Mouse (Mus musculus) thymus, adult 18-20 months (tissue): ENCODE data around the gene Flt1.
A peak's percentile ranks its signal among the peaks of the same experiment; 100 is the strongest.
"Not testable (repeated sequence)": the region's sequence is repeated elsewhere in the genome, so short reads cannot be mapped to it uniquely, and the experiment has no call there.

Experiments used
- DNase-seq, 2 experiments: peaks; one replicate each; pipeline ENCODE4 v3.0.0; 2022; ENCODE audit warnings: mixed read lengths in 2 of 2

The Flt1 gene

DNA sequence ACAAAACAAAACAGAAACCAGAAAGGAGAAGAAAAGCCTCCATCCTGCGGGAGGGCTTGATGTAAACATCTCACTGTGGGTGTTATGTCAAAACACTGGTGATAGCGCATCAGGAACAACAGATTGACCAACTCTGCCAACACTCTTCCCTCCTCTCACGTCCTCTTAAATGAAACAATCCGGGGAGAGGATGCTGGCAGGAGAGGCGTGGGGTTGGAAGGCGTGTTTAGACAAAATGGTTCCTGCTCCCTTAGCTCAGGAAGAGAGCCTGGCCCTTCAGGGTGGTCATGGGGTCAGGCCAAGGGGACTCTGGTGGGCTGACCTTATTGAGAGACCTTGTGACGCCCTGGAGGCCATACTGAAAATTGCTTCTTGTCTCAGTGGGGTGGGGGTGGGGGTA, 65.9 kb downstream of the Flt1 start:
- DNase-seq, result no peak

DNA sequence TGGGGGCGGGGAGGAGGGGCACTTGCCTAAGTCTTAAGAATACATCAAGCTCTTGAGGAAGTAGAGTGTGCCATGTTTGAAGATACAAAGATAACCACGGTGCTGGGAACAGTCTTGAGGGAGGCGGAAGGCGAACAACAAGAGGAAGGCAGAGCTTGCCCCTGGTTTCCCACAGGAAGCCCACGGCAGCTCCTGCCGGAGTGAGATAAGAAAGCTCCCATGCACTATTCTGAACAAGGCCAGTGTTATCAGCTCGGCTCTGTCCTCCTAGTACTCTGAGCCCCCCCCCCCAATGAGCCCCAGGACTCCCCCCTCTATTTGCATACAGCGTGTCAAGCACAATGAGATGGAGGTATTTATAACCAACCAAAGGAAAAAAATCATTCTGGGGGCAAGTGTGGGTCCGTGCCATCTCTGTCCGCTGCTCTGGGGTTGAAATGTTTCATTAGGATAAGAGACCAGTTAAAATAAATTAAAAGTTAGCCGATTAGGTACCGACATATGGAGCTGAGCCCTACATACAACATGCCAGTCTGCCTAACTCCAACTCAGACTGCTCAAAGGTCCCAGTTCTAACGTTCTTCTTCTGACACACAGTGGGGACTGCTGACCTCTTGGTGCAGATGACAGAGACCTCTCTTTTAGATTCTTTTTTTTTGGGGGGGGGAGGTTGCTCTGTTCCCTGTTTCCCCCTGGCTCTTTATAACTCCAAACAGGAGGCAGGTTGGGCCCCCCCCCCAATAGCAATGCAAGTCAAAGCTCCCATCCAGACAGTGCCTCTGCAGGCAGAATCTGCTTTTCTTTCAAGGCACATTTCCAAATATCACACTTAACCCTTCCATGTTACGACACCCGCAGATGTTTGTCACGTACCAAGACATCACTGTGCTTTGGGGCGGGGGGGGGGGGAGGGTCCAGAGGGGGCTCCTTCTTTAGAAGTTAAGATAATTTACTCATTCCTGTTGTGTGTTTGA, 67.6 kb downstream of the Flt1 start:
- no peak for DNase-seq

DNA sequence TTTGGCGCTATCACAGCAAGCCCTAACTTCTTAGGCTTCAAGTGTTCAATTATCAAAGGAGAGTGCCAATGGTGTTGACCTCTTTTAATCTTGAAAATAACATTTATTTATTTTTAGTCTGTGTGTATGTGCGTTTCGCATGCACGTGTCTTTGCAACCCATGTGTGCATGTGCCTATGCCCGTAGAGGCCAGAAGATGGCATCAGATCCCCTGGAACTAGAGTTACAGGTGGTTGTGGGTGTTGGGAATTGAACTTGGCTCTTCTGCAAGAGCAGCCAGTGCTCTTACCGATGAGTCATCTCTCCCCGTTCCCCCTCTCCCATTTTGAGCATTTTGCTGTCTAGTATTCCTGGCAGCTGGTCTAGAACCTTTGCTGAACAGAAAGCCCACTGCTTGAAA, 70.0 kb downstream of the Flt1 start:
- DNase-seq, result no peak

DNA sequence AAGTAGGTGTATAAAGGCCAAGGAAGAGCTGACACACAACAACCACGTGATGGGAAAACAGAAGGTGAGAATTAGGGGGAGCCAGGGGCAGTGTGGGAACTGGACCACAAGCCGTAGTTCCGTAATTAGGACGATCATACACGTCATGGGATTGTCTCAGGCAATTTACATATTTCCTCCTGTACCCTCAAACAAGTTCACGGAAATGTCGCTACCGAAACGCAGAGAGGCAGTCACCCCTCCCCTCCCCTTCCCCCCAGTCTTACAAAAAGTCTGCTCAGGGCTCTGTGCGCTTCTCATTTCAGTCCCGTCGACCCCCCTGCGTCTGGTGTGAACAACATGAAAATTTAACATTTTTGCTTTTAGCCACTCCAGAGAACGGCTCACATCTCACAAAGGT, 74.6 kb downstream of the Flt1 start:
- no peak for DNase-seq

DNA sequence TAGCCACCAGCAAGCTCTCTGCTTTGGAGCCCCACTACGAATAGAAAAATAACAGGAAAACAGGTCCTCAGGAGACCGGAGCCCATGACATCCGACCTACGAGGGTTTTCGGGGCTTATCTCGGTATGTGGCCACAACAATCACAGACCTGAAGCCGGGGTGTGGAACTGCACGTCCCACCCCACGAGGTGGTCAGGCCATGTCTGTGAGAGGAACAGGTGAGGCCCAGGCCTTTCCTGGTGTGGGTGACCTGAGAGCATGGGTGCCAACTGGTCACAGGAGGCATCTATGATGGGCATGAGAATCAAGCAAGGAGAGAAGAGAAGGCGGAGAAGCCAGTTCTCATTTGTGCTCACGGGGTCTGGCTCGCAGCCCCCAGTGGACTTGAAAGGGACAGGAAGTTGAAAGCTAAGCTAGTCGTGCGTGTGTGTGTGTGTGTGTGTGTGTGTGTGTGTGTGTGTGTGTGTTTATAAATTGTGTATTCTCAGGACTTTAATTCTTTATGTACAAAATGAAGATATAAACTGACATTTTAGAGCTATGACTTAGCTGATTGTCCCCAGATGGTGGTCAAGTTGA, 79.4 kb downstream of the Flt1 start:
- DNase-seq, result no peak

DNA sequence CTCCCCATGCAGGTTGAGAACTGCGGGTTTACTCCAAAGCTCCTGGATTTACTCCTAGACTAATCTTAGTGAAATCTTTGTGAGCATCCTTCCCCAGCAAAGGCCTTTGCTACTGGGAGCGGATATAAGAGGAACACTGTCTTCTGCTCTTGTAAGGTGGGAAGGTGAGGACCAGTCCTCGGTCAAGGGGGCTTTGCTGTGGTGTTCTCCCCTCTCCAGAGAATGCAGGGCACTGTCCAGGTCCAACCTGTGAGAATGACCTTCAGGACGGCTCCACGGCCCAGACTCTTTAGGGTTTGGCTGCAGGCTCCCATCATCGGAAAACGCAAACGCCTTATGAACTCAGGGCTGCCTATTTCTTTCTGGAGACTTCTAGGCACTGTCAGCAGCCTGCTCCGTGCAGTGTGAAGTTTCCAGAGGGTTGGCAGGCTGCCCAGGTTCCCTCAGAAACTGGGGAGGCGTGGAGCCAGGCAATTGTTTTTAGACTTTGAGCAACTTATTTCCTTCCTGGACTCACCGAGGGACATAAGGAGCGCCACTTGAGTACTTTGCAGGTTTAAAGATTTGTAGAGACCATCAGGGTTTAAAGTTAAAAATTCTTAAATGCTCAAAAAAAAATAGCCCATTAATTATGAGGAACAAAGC, 80.7 kb downstream of the Flt1 start:
- DNase-seq, result no peak

DNA sequence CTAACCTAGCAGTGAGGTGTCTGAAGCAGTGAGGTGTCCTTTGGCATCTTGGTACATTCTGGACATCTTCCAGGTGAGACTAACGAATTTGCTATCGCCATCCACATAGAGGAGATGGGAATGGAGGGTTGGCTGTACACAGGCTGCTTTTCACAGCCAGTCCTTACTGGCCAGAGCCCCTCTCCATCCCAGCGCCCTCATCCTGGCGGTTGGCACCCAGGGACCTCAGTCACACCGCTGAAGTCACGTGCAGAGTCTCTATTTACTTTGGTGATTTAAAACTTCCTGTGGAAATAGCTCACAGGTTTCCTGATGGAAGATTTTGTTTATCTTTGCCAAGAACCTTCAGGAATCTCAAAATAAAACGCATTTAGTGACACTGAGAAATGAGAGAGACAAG, 84.4 kb downstream of the Flt1 start:
- no peak for DNase-seq

DNA sequence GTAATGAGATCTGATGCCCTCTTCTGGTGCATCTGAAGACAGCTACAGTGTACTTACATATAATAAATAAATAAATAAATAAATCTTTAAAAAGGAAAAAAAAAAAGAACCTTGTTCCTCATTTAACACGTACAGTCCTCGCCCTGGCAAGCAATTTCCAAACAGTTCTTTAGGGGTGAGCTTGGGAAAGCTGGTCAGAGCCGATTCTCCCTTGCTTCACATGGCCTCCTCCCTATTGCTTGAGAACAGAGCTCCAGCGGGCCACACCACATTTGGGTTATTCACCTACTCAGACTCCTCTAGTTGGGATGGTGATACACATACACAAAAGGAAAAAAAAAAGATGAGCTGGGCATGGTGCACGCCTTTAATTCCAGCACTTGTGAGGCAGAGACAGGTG, 85.9 kb downstream of the Flt1 start:
- no peak for DNase-seq

DNA sequence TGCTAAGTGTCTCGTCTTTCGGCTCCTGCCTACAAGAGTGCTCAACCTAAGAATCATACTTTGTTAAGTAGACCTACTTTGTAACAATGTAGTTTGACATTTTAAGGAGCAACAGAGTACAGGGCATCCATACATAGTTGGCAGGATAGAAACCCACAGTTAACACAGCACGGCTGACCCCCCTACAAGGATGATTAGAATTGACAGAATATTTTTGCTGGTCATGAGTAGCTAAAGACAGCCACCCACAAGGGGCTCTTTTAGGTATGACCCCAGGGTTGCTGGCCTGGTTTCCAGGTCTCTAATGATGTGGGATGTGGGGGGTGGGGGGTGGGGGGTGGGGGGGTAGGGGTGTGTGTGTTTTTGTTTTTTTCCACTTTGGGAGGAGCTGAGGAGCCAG, 89.1 kb downstream of the Flt1 start:
- DNase-seq, result no peak

DNA sequence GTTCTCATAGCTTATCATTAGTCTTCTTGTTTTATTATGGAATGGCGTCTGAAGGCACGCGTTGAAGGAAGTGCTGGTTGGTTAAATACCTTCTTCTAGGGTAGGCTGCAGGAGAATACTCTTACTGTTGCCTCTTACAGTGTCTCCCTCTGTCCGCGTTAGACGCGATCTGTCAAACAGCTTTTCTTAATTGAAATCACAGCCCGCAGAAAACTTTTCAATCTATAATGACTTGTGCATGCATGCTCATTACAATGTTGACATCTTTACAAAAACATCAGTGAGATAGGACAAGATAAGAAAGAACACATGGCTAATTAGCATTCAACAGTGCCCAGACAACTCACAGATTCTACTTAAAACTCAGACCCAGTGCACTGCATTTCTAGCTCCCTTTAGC, 89.9 kb downstream of the Flt1 start:
- DNase-seq, result no peak

DNA sequence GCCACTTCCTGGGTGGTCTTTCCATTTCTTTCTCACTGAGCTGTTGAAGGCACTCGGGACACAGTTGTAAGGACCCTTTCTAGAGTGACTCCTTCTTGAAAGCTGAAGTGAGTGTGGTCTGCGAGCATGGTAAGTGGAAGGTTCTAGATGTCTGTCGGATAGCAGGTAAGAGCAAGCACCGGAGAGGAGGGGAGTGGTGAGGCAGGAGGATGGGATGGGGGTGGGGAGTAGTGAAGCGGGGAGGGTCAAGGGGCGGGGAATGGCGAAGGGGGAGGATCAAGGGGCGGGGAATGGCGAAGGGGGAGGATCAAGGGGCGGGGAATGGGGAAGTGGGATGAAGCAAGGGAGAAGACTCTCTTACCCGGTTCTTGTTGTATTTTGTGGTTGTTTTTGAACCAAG, 91.8 kb downstream of the Flt1 start:
- no peak for DNase-seq

DNA sequence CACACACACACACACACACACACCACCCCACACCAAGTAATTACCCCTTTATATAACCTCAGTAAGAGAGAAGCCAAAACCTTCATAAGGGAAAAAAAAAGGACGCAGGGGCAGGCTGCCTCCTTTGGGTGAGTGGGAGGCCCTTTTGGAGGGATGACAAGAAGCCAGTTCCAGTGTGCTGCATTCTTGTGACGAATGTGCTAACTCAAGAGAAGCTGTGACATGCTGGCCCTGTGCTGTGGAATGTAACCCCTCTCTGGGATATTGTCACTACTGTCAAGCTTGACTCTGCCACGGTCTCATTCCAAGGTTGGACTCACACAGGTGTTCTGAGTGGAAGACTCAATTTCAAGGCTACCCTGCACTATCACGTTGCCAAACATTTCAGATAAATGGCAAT, 93.1 kb downstream of the Flt1 start:
- DNase-seq, result no peak

DNA sequence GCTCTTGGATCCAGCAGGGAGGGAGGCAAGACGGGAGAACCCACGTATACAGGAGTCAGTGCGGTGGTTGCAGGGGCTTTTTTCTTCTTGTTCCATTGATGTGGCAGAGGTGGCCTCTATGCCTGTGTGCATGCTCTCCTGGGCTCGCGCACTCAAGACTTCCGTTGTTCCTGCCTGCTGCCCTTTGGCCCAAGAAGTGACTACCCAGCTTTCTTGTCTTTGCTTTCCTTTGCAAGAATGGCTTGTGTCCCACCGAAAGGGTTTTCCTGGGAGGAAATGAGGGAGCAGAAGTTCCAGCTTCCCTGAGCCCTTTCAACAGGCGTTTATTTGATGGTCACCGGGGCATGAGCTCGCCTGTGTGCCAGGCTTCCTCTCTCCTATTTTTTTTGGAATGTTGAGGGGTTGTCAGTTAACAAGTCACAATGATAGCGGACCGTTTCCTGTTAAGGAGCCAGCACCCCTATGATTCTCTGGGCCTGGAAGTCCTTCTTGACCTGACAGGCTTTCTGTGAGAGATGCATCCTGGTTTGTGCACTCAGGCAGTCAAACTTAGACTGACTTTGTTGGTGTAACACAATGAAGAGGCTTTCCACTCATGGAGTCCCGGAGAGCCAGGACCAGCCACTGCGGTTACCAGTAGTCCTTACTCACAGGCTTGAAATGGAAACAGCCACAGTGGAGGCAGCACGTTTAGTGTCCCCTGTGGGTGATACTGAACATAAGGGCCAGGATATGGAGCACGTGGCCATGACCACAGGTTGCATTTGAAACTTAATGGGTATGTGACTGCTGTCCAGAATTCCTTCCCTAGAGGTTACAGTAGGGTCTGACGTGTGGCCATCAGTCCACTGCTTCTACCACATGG, 95.2 kb downstream of the Flt1 start:
- no peak for DNase-seq

DNA sequence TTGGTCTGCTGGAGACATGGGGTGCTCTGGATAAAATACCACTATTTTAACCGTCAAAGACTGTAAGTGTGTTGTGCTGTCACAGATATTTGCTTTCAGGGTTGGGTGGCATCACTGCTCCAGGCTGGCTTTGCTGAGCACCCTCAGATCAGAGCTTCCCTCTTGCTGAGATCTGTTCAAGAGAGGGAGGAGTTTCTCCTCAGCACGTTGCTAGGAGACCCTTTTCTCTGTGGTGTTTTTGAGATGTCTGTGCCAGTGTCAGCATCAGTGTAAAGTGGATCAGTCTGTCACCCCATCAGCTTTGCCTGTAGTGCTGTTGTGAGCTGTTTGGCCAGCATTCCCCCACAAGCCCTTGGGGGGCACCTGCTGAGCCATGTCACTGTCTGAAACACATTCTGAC, 98.9 kb downstream of the Flt1 start:
- no peak for DNase-seq

DNA sequence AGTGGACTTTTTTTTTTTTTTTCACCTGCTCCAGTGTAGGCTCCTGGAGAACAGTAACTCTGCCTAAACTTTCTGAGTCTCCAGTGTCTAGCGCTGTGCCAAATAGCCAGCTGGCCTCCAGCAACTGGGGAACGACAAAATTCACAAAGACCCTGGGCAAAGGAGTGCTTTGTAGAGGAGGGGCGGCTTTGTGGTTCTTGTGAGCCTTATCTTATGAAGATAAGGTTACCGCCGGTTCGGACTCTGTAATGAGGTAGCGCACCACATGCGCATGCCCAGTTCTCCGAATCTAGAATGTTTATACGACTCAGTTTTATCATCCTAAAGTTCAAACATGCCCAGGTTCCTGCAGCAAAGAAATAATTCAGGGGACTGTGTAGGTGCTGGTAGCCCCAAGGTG, 102.1 kb downstream of the Flt1 start:
- no peak for DNase-seq

DNA sequence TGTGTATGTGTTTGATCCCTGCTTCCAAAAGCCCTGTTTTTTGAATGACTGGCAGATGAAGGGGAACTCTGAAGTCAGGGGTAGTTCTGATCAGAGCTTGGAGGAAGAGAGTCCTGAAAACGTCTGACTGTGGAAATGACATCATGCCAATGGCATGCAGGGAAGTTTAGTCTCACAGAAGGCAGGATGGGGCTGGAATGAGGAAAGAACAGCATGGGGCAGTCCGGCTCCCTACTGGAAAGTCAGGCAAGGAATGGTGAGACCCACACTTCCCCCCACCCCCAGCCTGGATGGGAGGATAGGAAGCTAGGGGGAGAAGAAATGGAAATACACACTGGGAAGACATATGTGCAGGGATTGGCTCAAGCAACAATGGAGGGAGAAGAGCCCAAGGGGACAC, 105.6 kb downstream of the Flt1 start:
- no peak for DNase-seq

DNA sequence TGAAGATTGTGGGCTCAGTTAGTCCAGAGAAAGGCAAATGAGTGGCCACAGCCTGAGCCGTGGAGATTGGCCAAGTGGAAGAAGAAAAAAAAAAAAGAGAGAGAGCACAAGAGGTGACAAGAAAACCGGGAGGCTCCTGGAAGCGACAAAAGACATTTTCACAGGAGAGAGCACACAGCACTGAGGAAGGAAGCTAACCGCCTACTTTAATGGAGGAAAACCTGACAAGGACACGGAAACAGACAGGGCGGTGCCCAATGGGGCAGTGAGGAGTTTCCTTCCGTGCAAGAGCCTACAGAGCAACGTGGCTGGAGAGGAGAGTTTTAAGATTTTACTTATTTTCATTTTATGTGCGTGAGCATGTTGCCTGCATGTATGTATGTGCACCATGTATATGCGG, 107.6 kb downstream of the Flt1 start:
- no peak for DNase-seq

DNA sequence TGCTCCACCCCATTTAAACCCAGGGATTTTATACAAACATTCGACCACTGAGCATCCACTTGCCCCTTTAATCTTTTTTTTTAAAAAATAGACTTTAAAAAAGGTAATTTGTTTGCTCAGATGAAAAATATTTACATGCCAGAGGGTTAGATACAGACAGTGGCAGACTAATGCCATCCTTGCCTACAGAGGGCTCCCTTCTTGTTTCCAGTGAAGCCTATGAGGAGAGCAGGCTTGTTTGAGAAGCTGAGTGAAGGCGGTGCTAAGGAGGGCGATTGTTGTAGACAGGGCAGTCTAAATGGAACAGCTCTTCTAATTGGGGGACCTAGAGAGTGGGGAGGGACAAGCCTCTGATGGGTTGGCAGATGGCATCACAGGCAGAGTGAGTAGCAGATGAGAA, 109.4 kb downstream of the Flt1 start:
- no peak for DNase-seq

DNA sequence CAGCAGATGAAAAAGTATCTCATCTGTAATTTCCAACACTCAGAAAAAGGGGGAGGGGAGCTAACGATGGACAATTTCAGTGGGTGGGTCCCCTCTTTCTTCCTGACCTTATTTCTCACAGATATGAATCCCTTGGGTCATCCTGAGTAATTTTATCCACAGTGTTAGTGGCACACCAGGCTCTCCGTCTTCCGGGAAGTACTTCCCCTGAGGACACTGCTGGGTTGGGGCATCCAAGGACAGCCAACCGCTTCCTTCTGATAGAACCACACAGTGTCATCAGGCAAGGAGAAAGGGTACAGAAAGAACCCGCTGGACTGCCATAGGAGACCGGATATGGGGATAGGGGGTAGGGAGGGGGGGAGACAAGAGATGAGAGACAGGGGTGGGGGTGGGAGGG, 111.2 kb downstream of the Flt1 start:
- DNase-seq, result peak in 1 of 2 experiments; percentile 4

DNA sequence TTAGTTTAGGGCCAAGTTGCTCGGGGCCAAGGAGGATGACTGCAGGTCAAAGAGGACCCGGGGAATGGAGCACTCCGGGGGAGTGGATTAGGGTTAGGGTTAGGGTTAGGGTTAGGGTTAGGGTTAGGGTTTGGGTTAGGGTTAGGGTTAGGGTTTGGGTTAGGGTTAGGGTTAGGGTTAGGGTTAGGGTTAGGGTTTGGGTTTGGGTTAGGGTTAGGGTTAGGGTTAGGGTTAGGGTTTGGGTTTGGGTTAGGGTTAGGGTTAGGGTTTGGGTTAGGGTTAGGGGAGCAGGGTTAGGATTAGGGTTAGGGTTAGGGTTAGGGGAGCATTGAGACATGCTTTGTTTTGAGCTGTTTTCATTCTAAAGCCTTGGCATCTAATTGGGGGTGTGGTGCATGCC, 114.5 kb downstream of the Flt1 start:
- not testable (repeated sequence) for DNase-seq

DNA sequence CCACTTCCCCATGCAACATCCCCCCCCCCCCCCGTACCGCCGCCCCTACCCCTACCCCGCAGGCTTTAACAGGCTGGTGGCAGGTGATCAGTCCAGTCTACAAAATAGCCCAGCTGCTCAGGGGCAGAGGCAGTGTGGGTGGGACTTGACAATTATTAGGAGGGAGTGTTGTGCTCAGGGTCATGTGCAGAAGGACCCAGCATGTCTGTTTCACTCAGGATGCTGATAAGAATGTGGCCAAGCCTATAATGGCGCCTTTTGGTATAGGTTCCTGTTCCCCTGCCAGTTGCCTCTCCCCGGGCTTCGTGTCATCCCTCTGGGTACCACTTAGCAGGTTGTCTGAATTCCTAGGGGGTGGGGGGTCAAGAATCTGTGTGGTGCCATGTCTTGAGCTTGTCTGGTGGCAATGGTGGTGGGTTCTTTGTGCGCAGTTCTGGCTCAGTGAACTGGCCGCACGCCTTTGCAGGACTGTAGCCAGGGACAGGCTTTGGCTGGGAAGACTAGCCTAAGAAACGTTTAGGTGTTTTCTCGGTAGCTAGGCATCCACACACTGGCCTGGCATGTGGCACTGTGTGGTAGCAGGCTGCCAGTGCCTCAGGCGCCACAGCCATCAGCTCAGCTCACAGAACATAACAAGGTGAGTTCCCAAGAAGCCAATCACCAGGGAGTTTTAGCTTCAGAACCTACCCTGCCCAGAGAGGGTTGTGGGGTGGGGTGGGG, 118.4 kb downstream of the Flt1 start:
- DNase-seq, result no peak

DNA sequence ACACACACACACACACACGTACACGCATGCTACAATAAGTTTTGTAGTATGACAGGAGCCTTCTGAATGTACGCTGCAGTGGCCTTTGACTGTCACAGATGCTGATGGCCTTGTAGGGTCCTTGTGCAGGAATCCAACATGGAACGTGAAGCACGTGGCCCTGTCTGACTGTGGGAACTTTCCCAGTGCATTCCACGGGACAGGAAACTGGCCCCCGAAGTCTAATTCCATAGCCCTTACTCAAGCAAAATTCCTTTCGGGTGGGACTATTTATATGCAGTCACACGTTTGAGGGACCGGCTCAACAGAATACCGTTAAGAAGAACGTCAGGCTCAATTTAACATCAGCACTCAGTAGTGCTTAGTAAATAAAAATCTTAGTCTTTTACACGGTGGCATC, 119.1 kb downstream of the Flt1 start:
- DNase-seq, result no peak
